Mouse (Mus musculus) layer of hippocampus, adult 9-10 months (tissue): ENCODE results near the gene G3bp1.

ENCODE experiments used
- DNase-seq: peaks from one replicate; pipeline ENCODE4 v3.0.0; 2022; ENCODE audit warnings: low spot score

Gene G3bp1

DNA sequence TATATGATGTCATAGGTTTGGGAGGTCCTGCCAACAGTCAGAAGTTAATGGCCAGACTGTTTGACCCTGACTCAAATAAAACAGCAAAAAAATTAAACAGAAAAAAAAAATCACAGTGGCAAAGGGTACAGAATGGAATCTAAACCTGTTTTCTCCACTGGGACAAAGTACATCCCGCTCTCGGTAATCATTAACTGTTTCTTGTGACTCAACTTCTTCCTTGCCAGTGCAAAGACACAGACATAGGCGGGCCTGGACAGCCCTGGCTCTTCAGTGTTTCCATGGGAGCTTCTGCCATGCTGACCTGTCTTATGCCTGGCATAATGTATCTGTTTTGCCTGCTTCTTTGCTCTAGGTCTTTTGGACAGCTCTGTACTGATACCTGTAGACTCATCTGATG, 4.3 kb upstream of the G3bp1 start:
- DNase-seq, result no peak

GRCm38 (mm10) chr11:55468012-55468411, 1.5 kb upstream of the G3bp1 start:
- no peak for DNase-seq

DNA sequence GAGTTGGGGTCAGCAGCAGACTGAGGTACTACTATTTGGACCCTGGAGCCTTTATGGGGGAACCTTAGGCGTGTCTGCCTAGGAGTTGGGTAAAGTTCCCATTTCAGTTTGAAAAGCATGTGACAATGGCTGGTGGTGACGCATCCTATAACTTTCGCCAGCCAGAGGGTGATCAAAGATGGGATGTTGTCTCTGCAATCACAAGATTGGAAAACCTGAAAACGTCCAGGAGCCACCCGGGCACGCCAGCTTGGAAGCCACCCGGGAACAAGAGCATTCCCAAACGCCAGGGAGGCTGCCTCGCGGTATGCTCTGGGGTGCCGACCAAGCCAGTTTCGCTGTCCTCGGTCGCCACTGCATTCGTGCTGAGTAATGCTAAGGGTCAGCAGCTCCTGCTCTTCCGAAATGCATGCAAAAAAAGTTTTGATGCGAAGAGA, 856 bp upstream of the G3bp1 start:
- no peak for DNase-seq

GRCm38 (mm10) chr11:55469923-55470691, 622 bp downstream of the G3bp1 start:
- DNase-seq, result no peak

GRCm38 (mm10) chr11:55470761-55471160, 1.3 kb downstream of the G3bp1 start:
- no peak for DNase-seq

DNA sequence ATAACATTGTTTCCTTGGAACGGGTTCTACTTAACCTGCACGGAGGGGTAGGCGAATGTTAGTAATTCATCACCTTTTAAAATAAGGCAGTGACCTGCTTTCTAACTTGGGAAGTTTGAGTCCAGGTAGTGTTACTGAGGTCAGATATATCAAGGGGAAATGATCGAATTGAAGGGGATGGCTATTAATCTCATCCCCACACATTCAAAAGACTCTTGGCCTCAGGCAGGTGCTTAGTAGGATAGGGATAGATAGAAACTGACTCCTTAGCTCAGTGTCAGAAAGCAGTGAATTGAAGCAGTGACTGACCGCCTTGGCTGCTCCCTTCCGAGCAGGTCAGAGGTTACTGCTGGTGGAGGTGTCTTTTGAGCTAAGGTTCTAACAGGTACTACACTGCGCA, 2.0 kb downstream of the G3bp1 start:
- no peak for DNase-seq

DNA sequence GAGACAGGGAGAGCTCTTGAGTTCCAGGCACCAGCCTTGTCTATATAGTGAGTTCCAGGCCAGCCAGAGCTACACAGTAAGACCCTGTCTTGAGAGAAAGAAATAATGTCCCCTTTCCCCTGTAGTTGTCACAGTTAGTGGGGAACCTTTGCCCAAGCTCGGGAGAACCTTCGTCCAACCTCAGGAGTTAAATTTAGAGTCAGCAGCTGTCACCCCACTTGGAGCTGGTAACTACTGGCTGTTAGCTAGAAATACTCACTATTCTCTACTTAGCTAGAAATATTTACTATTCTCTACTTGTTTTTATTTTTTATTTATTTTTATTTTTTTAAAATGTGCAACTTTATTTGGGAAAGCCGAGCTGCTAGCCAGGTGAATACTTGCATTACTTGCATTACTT, 3.7 kb downstream of the G3bp1 start:
- DNase-seq, result no peak

- no peak for DNase-seq
Measured at GRCm38 (mm10) chr11:55485443-55485842, 16.0 kb downstream of the G3bp1 start.

DNA sequence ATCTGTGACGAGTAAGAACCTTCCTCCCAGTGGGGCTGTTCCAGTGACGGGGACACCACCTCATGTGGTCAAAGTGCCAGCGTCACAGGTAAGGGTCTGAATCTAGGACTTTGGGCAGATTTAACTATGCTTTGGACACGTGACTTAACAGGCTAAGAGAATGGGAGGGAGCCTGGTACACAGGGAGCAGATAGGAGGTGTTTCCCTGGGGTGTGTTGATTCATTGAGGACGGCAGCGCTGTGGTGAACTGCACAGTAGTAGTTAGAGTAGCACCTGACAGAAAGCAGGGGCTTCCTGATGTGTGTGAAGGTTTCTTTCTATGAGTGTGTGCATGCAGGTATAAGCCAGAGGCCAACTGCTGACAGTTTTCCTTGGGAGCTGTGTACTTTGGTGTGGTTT, 26.7 kb downstream of the G3bp1 start:
- DNase-seq, result no peak

- no peak for DNase-seq
Measured at GRCm38 (mm10) chr11:55497885-55498284, 28.4 kb downstream of the G3bp1 start.

GRCm38 (mm10) chr11:55501955-55502531, 32.6 kb downstream of the G3bp1 start:
- DNase-seq, result no peak

DNA sequence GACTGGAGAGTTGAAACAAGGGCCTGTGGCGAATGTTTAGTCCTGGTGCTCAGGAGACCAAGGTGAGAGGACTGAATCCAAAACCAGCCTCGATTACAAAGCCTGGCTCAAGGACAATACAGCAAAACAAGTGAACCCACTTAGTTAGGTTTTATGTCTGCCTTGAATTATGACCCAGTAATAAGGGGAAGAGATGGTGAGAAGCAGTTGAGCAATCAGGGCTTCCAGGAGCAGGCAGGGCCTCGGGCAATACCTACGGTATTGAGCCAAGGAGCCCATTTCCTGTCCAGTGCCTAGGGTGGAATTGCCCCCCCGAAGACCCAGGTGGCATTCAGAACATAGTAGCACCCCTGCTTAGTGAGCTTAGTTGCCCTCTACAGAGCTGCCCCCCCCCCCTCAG, 33.4 kb downstream of the G3bp1 start:
- DNase-seq, result no peak

DNA sequence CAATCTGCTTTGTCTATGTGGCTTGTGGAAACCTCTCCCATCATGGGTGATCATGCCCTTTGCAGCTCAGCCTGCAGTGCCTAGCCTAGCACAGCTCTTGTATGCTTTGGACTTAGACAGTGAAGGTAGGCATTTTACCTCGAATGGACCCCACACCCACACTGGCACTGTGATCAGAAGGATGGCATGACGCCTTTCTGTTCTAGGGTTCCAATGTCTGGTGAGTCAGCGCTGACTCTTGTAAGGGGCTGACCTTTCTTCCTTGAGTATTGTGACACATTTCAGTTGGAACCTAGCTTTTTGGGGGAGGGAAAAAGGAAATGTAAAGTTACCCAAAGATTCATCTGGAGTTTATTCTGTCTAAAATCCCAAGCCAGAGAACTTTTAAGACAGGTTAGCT, 36.0 kb downstream of the G3bp1 start:
- DNase-seq, result no peak

DNA sequence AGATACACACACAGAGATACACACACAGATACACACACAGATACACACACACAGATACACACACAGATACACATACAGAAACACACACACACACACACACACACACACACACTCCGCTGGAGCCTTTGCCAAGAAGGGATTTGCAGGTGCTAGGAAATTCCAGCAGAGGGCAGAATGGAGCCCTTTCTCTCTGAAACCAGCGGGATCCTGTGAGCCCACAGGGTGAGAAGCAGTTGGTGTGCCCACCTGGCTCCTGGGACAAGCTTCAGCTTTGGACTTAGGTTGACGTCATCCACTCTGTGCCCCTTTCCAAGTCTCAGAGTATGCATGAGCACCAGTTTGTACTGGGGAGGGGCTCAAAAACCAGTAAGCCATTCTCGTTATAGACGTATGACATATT, 41.9 kb downstream of the G3bp1 start:
- no peak for DNase-seq

- DNase-seq, result no peak
Measured at GRCm38 (mm10) chr11:55517666-55518065, 48.2 kb downstream of the G3bp1 start.

DNA sequence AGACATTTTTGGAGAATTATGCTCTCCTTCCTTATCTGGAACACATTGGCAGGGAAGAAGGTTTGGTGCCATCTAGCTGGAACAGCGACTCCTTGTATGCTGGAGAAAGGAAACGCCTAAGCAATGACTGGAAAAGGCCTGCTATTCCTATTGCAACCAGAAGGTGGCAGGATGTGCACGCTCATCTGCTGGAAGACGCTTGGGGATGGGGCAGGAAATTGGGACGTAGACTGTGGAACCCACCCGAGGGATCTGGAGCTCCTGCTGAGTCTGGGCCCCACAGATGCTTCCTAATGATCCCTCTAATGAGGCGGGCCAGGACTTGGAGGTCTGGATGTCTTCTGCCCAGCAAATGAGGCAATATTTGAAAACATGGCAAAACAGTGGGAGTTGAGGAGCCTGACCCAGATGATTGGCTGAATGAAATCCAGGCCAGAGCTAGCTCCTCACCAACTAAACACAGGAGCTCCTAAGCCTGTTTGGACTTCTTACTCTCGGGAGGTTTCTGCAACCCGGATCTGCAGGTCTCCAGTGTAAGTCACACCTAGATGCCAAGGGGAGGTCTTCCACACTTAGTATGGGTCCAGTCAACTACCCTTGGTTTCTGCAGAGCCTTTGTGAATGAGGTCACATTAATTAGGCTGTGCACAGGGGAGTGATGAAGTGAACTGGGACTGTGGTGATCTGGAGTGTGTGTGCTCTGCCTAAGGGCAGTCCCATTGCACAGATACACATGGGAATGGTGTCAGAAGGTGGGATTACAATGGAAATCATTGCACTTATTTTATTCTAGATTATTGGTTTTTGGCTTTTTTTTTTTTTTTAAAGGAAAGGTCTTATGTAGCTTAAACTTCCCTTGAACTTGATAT, 49.6 kb downstream of the G3bp1 start:
- DNase-seq, result peak; percentile 51

- DNase-seq, result no peak
Measured at GRCm38 (mm10) chr11:55530741-55531140, 61.3 kb downstream of the G3bp1 start.

DNA sequence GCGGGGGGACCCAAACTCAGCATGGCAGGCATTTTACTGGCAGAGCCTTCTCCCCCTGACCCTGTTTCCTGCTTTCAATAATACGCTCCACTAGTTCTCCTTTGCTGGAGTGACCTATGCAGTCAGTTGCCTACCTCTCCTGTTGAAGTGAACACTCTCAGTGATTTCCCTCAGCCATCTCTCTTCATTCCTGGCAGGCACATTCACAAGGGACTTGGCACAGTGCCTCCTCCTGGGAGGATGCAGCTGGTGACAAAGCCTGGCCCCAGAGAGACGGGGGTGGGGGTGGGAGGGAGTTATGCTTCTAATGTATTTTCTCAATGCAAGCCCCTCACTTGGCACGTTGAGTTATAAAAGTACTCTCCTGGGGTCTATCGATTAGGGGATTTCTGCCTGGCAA, 63.9 kb downstream of the G3bp1 start:
- peak; percentile 31 for DNase-seq

GRCm38 (mm10) chr11:55534766-55535165, 65.3 kb downstream of the G3bp1 start:
- no peak for DNase-seq

GRCm38 (mm10) chr11:55542128-55542527, 72.6 kb downstream of the G3bp1 start:
- DNase-seq, result no peak

DNA sequence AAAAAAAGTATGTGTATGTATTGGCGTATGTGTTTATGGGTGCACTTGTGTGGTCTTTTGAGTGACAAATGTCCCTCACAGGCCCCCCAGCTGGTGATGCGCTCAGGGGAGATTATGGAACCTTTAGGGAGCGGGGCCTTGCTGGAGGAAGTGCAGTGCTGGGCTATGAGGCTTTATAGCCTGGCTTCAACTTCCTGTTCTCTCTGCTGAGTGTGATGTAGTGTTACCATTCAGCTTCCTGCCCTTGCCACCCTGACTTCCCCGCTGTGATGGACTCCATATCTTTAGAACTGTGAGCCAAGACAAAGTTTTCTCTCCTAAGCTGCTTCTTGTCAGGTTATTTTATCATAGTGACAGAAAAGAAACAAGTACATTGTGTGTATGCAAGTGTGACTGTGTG, 73.2 kb downstream of the G3bp1 start:
- no peak for DNase-seq

GRCm38 (mm10) chr11:55545690-55546089, 76.2 kb downstream of the G3bp1 start:
- DNase-seq, result no peak
